Mouse (Mus musculus): Measurements from ENCODE around the gene Rnf123. TPM values are rescaled to one million over a fixed set of nuclear protein-coding genes. Genes with fewer than 3 reads are reported as not detected.

Rnf123 gene
- total RNA-seq, 1 experiment from 2014 or later: 25.7 TPM

GRCm38 (mm10) chr9:108106090-108106489 is 22.9 kb upstream of the Rnf123 start:
- no peak for ATAC-seq (replicated peaks; ENCODE audit: low read depth, poor library complexity, severe bottlenecking)

DNA sequence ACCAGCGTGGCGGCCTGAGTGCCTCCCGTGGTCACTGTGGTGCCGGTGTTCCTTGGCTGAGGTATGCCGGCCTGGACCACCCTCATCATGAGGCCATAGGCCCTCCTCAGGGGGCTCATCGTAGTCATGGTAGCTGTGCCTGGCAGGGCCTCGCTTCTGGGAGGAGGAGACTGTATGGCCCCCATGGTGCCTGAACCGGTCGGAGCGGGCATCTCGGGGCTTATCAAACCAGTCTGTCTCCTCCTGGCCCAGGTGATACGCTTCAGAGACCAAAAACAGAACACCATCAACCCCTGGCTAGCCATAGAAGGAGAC is 22.4 kb upstream of the Rnf123 start:
- no peak for ATAC-seq (replicated peaks; ENCODE audit: low read depth, poor library complexity, severe bottlenecking)

DNA sequence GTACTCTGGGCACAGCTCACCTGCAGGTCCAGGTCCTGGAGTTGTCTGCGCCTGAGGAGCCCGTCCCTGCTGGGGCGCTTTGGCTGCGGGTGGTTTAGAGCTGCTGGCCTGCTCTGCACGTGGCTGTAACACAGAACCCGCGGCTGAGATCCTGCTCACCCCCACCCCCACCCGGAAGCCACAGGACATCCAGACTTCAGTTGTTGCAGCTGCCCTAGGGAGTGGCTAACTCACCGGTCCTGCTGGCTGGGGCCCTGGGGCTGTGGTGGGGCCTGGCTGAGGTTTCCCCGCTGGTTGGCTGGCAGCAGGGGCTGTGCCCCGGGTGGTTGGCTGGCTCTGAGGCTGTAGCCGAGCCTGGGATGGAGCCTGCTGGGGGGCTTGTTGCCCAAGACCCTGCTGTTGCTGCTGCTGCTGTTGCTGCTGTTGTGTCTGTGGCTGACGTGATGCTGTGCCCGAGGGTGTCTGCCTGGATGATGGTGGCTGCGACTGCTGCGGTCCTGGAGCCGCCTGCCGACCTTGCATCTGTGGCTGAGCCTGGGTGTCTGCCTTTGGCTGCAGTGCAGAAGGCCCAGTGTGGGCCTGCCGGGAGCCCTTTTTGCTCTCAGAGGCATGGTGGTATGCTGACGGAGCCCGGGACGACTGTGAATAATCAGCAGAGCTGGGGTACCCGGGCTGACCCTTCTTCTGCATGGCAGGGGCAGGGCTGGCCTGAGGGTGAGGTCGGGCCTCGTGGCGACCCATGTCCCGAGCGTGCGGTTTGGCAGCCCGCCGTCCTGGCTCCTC is 21.8 kb upstream of the Rnf123 start:
- peak; percentile 83 for ATAC-seq (replicated peaks; ENCODE audit: low read depth, poor library complexity, severe bottlenecking)

GRCm38 (mm10) chr9:108099619-108100018 is 16.5 kb upstream of the Rnf123 start:
- ATAC-seq (replicated peaks; ENCODE audit: low read depth, poor library complexity, severe bottlenecking): no peak

DNA sequence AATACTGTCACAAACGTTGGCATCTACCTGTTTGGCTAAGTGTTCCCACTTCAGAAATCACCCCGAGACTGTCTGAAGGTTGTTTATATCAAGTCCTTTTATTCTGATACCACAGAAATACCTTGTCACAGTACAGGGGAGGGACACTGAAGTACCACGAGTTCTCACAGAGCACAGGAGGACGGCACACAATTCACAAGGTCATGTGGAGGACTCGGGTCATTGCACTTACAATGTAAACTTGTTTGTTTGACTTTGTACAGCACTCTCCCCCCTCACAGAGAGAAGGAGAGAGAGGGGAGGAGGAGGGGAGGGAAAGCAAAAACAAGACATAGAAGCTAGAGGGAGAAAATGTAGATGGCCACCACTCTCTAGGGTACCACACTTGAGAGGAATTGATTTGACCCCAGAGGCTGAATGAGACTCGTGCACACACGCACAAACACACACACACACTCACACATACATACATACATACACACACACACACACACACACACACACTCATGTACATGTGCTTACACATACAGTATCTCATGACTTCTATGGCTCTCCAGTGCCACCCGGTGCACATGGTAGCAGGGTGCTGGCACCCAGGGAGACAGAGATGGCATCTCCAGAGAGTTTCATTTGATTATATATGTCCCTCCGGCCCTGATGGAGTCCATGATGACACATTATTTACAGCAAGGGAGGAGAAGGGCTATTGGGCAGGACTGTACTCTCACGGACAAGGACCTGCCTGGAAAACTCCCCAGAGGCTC is 13.0 kb upstream of the Rnf123 start:
- ATAC-seq (replicated peaks; ENCODE audit: low read depth, poor library complexity, severe bottlenecking): no peak

DNA sequence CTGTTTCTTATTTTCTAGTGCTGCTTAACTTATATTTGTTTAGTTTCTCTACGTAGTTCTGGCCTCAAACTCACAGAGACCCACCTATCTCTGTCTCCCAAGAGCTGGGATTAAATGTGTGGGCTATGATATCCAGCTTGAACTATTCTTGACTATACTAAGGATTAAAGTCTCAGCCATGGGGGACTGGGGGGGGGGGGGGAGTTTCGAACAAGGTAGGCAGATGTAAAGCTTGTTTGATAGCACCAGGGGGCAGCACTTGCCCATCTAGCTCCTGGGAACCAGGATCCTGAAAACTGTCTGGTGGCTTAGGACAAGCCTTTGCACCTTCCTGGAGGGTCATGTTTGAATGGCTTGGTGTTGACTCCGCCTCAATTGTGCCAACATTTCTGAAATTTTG is 12.4 kb upstream of the Rnf123 start:
- ATAC-seq (replicated peaks; ENCODE audit: low read depth, poor library complexity, severe bottlenecking): peak; percentile 46

GRCm38 (mm10) chr9:108094998-108095411 is 11.9 kb upstream of the Rnf123 start:
- peak; percentile 47 for ATAC-seq (replicated peaks; ENCODE audit: low read depth, poor library complexity, severe bottlenecking)

DNA sequence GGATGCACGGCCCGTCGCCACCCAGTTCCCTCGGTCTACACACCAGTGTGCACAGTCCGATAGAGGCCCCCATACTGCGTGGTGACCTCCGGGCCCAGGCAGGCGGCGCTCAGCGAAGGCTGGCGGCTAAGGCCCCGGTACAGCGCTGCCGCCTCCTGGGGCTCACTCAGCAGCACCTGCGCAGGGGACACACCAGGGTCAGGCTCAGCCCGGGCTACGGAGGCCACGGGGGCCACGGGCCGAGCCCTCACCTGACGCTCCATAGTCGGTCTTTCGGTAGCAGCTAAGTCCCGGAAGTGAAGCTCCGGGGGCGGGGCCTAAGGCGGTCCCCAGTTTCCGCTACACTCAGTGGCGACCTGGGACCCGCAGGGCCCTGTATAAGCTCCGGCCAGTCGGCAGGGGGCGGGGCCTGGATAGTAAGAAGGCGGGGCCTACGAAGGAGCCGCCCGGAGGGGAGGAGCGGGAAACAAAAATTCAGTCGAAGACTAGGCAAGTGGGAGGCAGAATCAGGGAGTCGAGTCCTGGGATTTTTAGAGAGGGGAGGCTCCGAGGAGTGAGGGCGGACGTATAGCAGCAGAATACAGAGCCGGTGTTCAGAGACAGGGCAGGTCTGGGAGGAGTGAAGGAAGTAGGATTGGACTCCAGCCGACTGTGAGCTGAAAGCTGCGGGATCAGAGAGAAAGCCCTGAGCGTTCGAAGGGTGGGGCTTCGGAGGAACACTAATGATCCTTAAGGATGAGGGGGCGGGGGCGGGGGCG is 11.2 kb upstream of the Rnf123 start, which contains the start of gene Apeh:
TSS of gene Apeh (minus strand) at position 423 of the 758 bp plus-strand sequence.
- peak; percentile 79 for ATAC-seq (replicated peaks; ENCODE audit: low read depth, poor library complexity, severe bottlenecking)

GRCm38 (mm10) chr9:108093586-108093985 is 10.4 kb upstream of the Rnf123 start:
- ATAC-seq (replicated peaks; ENCODE audit: low read depth, poor library complexity, severe bottlenecking): no peak

DNA sequence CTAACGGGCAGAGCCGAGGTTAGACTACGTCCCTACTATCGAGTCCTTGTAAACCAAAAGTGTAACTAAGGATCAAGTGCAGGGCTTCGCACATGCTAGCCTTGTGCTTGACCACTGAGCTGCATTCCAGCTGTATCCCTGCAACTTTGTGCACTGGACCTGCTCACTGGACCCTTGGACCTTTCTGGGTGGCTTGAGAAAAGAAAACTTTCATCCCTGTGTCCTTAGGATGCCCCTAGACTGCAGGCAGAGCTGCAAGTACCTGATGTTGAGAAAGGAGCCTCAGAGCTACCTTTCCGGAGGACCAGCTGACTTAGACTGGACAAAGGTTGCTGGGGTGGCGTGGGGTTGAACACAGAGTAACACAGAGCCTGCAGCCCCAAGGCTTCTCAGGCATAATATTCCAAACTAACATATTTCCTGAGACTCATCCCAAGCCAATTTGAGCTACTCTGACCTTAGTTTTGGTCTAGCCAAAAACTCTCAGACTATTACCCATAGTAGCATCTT is 7.5 kb upstream of the Rnf123 start:
- no peak for ATAC-seq (replicated peaks; ENCODE audit: low read depth, poor library complexity, severe bottlenecking)

DNA sequence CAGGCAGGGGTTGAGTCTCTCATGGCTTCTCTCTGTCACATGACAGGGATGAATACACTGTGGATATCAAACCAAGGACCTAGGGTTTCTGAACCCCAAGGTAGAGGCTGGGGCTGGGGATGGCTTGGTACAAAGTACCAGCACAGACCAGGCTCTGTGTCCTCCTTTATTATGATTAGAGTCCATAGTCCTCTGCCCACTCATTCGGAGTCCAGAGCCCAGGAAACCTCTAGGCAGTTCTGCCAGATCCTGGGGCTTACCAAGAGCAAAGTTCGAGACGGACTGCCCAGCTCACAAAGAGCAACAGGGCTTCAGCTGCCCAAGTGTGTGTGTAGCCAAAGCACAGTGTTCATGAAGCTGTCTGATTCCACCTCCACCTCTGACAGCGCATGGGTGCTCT is 2.1 kb upstream of the Rnf123 start:
- no peak for ATAC-seq (replicated peaks; ENCODE audit: low read depth, poor library complexity, severe bottlenecking)

DNA sequence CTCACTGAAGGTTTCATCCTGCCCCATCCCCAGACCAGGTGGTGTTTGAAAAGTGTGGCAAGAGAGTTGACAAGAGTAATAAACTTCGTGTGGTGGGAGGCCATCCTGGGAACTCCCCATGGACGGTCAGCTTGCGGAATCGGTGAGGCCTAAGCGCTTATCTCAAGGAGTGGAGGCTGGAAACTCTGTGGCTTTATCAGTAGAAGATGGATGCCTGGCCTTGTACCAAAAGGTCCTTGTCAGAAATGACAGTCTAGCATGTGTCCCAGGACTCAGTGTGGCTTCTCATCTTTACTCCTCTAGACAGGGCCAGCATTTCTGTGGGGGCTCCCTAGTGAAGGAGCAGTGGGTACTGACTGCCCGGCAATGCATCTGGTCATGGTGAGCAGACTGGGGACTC is 415 bp upstream of the Rnf123 start:
- no peak for ATAC-seq (replicated peaks; ENCODE audit: low read depth, poor library complexity, severe bottlenecking)

DNA sequence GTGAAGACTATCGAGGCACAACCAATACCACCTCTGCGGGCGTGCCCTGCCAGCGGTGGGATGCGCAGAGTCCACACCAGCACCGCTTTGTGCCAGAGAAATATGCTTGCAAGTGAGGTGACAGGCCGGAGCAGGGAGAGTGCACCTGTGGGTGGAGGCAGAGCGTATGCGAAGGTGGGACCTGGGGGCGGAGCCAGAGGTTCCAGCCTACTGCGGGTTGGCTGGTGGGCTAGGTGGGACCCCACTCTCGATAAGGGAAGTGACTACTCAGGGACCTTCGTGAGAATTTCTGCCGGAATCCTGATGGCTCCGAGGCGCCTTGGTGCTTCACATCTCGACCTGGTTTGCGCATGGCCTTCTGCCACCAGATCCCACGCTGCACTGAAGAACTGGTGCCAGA is 597 bp downstream of the Rnf123 start:
- ATAC-seq (replicated peaks; ENCODE audit: low read depth, poor library complexity, severe bottlenecking): no peak

- ATAC-seq (replicated peaks; ENCODE audit: low read depth, poor library complexity, severe bottlenecking): no peak
These were observed 3.0 kb downstream of the Rnf123 start, which contains the start of gene Mst1 for GRCm38 (mm10) chr9:108080168-108080567. Mst1 (plus strand) TSS chr9:108080436.

GRCm38 (mm10) chr9:108073141-108073930 is 9.8 kb downstream of the Rnf123 start:
- no peak for ATAC-seq (replicated peaks; ENCODE audit: low read depth, poor library complexity, severe bottlenecking)

DNA sequence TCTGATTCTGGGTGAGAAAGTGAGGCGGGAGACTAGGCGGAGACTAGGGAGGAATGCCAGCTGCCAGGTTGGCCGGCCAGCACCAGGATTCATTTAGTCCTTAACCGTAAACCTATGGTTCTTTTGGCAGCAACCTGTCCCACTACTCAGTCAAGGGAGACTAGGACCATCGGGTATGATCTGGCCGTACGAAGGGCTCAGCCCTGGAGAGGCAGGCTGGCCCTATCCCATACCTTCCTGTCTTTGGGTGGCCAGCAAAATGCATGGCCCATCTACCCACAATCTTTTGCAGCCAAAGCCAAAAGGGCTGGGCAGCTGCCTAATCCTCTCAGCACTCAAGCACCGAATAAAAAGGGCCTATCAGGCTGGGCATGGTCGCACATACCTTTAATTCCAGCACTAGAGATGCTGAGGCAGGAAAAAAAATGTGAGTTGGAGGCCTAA is 10.6 kb downstream of the Rnf123 start:
- ATAC-seq (replicated peaks; ENCODE audit: low read depth, poor library complexity, severe bottlenecking): no peak

GRCm38 (mm10) chr9:108071801-108072200 is 11.3 kb downstream of the Rnf123 start:
- ATAC-seq (replicated peaks; ENCODE audit: low read depth, poor library complexity, severe bottlenecking): no peak

- no peak for ATAC-seq (replicated peaks; ENCODE audit: low read depth, poor library complexity, severe bottlenecking)
These were observed 13.6 kb downstream of the Rnf123 start for GRCm38 (mm10) chr9:108069529-108069928.

DNA sequence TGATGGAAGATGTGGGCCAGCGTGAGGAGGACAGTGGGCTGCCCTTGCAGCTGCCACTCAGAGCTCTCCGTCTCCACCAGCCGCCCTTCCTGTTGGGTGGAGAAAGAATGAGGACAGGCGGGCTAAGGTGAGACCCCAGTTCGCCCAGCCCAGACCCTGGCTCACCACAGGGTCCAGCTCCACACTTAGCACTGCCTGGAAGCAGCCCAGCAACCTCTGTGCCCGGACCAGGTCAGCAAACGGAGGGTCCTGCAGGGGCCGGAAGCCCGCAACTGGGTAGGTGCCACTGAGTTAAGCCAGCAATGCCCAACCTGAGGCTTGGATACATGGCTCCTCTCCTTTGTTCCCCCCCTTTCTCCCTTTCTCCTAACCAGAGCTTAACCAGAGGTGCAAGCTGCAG is 14.1 kb downstream of the Rnf123 start:
- no peak for ATAC-seq (replicated peaks; ENCODE audit: low read depth, poor library complexity, severe bottlenecking)

- ATAC-seq (replicated peaks; ENCODE audit: low read depth, poor library complexity, severe bottlenecking): peak; percentile 79
These were observed 15.2 kb downstream of the Rnf123 start for GRCm38 (mm10) chr9:108067900-108068299.
